Mouse (Mus musculus): ENCODE measurements at regions not wholly inside any gene's neighbourhood (a gene's known extent, or its start where the extent isn't known, plus 50 kb on each side); places are given as distances from the start of the nearest gene placed in this dataset.

DNA sequence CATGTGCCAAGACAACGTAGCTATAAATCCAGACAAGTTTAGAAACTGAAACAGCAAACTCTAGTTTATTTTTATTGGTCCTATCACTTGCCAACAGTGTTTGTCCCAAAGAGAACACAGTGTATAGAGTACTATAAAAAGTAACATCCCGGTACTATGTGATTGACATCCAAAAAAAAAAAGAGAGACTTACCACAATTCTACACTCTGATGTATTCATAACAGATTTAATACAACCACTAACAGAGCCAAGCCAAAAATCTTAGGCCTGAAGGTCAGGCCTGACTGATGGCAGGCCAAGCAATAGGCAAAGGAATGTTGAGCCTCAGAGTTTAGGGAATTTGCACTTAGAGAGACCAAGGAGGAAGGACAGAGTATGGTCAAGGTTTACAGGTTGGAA is 495.9 kb upstream of the Adamts5 start:
- TF ChIP-seq MAZ (IDR thresholded peaks at IDR 0.05; ENCODE audit: low read depth, low read length) (no peak), MEF2A (IDR thresholded peaks at IDR 0.05; ENCODE audit: borderline replicate concordance, low read depth, low read length) (no peak), E2F4 (IDR thresholded peaks at IDR 0.05; ENCODE audit: insufficient replicate concordance, low read depth, low read length) (no peak), TCF12 (IDR thresholded peaks at IDR 0.05; ENCODE audit: low read depth, low read length) (no peak), SMC3 (IDR thresholded peaks at IDR 0.05; ENCODE audit: low read depth, low read length) (no peak), POLR2A (IDR thresholded peaks at IDR 0.05; ENCODE audit: low read depth, low read length) (no peak), RAD21 (IDR thresholded peaks at IDR 0.05; ENCODE audit: low read depth, low read length) (no peak), CTCF (conservative IDR thresholded peaks at IDR 0.05 in 1 of 2, IDR thresholded peaks at IDR 0.05 in 1 of 2; ENCODE audit: low read depth in 2 of 2, low read length in 2 of 2) (no peak), MXI1 (IDR thresholded peaks at IDR 0.05; ENCODE audit: low read depth, low read length) (no peak)

All from CH12.LX (cell line).